Mouse (Mus musculus): ENCODE measurements at regions not wholly inside any gene's neighbourhood (a gene's known extent, or its start where the extent isn't known, plus 50 kb on each side); places are given as distances from the start of the nearest gene placed in this dataset.

- H3K4me1 ChIP-seq (replicated peaks; ENCODE audit: insufficient read depth, low read length), result no peaks in the 10 kb centered on the region
- no peak overlapping the region for H3K4me2 ChIP-seq (ENCODE audit: low read length)
- no peak for TF ChIP-seq CTCF (IDR thresholded peaks at IDR 0.05; ENCODE audit: low read depth)
- WGBS, result 49% methylated on average over 4 of the region's 4 CpGs
- no peak overlapping the region for H3K27ac ChIP-seq
- no peak for ATAC-seq (replicated peaks; ENCODE audit: low FRiP score, low read depth)
- H3K4me3 ChIP-seq (replicated peaks; ENCODE audit: low read depth, low read length), result no peak overlapping the region
- H3K36me3 ChIP-seq (ENCODE audit: insufficient read depth, low read length), result no peaks in the 10 kb centered on the region
- DNase-seq (ENCODE audit: low spot score), result no peak
- H3K27me3 ChIP-seq (ENCODE audit: insufficient read depth, low read length), result no peaks in the 10 kb centered on the region
- H3K9me3 ChIP-seq (replicated peaks; ENCODE audit: low read length), result no peaks in the 10 kb centered on the region
- H3K9ac ChIP-seq (ENCODE audit: low read depth, low read length), result no peak overlapping the region
These were observed 276.8 kb upstream of the Tas2r119 start for GRCm38 (mm10) chr15:31900325-31900724.

DNA sequence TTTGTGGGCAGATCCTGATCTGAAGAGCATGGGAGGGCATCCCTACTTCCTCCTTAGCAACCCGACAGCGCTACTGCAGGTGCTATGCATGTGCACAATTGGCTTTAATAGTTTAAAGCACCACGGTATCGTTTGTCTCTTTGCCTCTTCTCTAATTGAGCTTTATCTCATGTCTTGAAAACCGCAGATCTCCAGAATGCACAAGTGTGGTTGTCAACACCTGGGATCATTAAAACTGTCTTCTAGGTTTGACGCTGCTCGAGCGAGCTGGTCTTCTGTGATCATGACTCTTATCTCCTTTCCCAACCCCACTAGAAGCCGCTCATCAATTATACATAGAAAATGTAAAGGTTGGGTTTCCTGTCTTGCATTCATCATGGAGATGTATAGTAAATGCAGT, 268.7 kb upstream of the Tas2r119 start:
- Histone ChIP-seq H3K4me3 (replicated peaks; ENCODE audit: low read depth, low read length) (no peak overlapping the region), H3K4me2 (ENCODE audit: low read length) (no peak overlapping the region)
- no peak for TF ChIP-seq CTCF (IDR thresholded peaks at IDR 0.05; ENCODE audit: low read depth)

DNA sequence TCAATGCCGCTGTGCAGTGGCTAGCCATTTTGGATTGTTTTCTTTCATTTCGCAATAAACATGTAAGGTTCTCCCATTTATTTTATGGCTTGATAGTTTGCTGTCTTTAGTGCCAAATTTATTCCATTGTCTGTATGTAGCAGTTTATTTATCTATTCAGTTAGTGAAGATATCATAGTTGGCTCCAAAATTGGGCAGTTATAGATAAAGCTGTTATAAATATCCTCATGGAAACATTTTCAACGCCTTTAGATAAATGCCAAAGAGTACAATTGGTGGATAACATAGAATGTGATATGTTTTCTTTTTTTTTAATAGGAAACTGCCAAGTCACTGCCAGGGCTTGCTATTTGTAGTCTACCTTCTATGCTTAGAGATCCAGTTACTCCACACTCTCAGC, 265.1 kb upstream of the Tas2r119 start:
- Histone ChIP-seq H3K27ac (no peak overlapping the region), H3K9me3 (replicated peaks; ENCODE audit: low read length) (no peaks in the 10 kb centered on the region), H3K27me3 (ENCODE audit: insufficient read depth, low read length) (no peaks in the 10 kb centered on the region), H3K4me3 (replicated peaks; ENCODE audit: low read depth, low read length) (no peak overlapping the region), H3K4me2 (ENCODE audit: low read length) (no peak overlapping the region), H3K9ac (ENCODE audit: low read depth, low read length) (no peak overlapping the region), H3K4me1 (replicated peaks; ENCODE audit: insufficient read depth, low read length) (no peaks in the 10 kb centered on the region), H3K36me3 (ENCODE audit: insufficient read depth, low read length) (no peaks in the 10 kb centered on the region)
- no peak for TF ChIP-seq CTCF (IDR thresholded peaks at IDR 0.05; ENCODE audit: low read depth)
- DNase-seq (ENCODE audit: low spot score) (no peak), ATAC-seq (replicated peaks; ENCODE audit: low FRiP score, low read depth) (no peak)
- WGBS, result 89% methylated on average over 3 of the region's 3 CpGs

More for the DNA sequence above, 268.7 kb upstream of the Tas2r119 start:
- no peak for DNase-seq (ENCODE audit: low spot score)
- Histone ChIP-seq H3K4me1 (replicated peaks; ENCODE audit: insufficient read depth, low read length) (no peaks in the 10 kb centered on the region), H3K9ac (ENCODE audit: low read depth, low read length) (no peak overlapping the region), H3K9me3 (replicated peaks; ENCODE audit: low read length) (no peaks in the 10 kb centered on the region), H3K27ac (no peak overlapping the region), H3K36me3 (ENCODE audit: insufficient read depth, low read length) (no peaks in the 10 kb centered on the region), H3K27me3 (ENCODE audit: insufficient read depth, low read length) (no peaks in the 10 kb centered on the region)
- ATAC-seq (replicated peaks; ENCODE audit: low FRiP score, low read depth), result no peak
- WGBS, result 85% methylated on average over 9 of the region's 9 CpGs

DNA sequence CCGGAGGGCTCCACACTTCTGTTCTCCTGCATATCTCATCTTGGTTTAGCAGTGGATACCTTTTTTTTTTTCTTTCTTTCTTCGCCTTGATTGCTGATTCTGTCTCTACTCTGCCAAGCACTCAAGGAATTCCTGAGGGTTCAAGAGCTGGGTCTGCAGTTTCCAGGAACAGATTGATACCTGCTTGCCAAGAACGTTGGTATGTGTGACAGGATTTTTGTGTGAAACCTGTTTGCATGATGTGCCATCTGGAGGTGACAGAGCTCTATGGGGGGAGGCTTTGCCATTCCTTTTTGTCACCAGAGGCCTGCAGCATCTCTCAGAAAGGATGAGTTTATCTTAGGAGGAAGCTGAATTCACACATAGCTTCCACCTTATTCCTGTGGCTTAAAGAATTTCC, 255.6 kb upstream of the Tas2r119 start:
- ATAC-seq (replicated peaks; ENCODE audit: low FRiP score, low read depth) (no peak), DNase-seq (ENCODE audit: low spot score) (no peak)
- TF ChIP-seq CTCF (IDR thresholded peaks at IDR 0.05; ENCODE audit: low read depth), result no peak
- Histone ChIP-seq H3K4me2 (ENCODE audit: low read length) (no peak overlapping the region), H3K4me1 (replicated peaks; ENCODE audit: insufficient read depth, low read length) (no peaks in the 10 kb centered on the region), H3K9me3 (replicated peaks; ENCODE audit: low read length) (no peaks in the 10 kb centered on the region), H3K36me3 (ENCODE audit: insufficient read depth, low read length) (no peaks in the 10 kb centered on the region), H3K4me3 (replicated peaks; ENCODE audit: low read depth, low read length) (no peak overlapping the region), H3K27me3 (ENCODE audit: insufficient read depth, low read length) (no peaks in the 10 kb centered on the region), H3K27ac (no peak overlapping the region), H3K9ac (ENCODE audit: low read depth, low read length) (no peak overlapping the region)
- 79% methylated on average over 3 of the region's 3 CpGs for WGBS

DNA sequence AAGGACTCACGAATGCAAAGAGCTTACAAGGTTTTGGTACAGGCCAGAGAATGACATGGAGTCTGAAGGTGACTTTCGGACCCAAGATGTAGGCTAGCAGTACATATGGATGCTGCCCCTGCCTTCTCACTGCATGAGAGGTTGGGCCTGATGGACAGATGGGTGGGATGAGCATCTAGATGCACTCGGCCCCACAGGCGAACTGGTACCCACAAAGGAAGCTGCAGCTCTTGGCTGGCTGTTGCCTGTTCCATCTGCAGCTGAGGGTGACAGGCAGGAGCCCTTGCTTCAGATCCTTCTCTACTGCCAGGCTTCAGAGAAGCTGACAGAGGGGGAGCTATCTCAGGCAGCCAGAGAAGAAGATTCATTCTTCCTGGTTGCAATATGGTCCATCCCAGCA, 216.8 kb upstream of the Tas2r119 start:
- no peak overlapping the region for H3K27ac ChIP-seq
- no peaks in the 10 kb centered on the region for H3K27me3 ChIP-seq (ENCODE audit: insufficient read depth, low read length)
- H3K9me3 ChIP-seq (replicated peaks; ENCODE audit: low read length), result no peaks in the 10 kb centered on the region
- H3K9ac ChIP-seq (ENCODE audit: low read depth, low read length), result no peak overlapping the region
- no peaks in the 10 kb centered on the region for H3K36me3 ChIP-seq (ENCODE audit: insufficient read depth, low read length)
- DNase-seq (ENCODE audit: low spot score), result no peak
- H3K4me2 ChIP-seq (ENCODE audit: low read length), result no peak overlapping the region
- 94% methylated on average over 4 of the region's 4 CpGs for WGBS
- no peak overlapping the region for H3K4me3 ChIP-seq (replicated peaks; ENCODE audit: low read depth, low read length)
- TF ChIP-seq CTCF (IDR thresholded peaks at IDR 0.05; ENCODE audit: low read depth), result no peak
- ATAC-seq (replicated peaks; ENCODE audit: low FRiP score, low read depth), result no peak
- no peaks in the 10 kb centered on the region for H3K4me1 ChIP-seq (replicated peaks; ENCODE audit: insufficient read depth, low read length)

- Histone ChIP-seq H3K4me3 (replicated peaks; ENCODE audit: low read depth, low read length) (no peak overlapping the region), H3K27ac (no peak overlapping the region), H3K36me3 (ENCODE audit: insufficient read depth, low read length) (no peaks in the 10 kb centered on the region), H3K4me1 (replicated peaks; ENCODE audit: insufficient read depth, low read length) (no peaks in the 10 kb centered on the region), H3K9me3 (replicated peaks; ENCODE audit: low read length) (no peaks in the 10 kb centered on the region), H3K4me2 (ENCODE audit: low read length) (no peak overlapping the region), H3K9ac (ENCODE audit: low read depth, low read length) (no peak overlapping the region), H3K27me3 (ENCODE audit: insufficient read depth, low read length) (no peaks in the 10 kb centered on the region)
- DNase-seq (ENCODE audit: low spot score) (peak; percentile 56), ATAC-seq (replicated peaks; ENCODE audit: low FRiP score, low read depth) (no peak)
- no peak for TF ChIP-seq CTCF (IDR thresholded peaks at IDR 0.05; ENCODE audit: low read depth)
- 31% methylated on average over 2 of the region's 2 CpGs for WGBS
These were observed 215.1 kb upstream of the Tas2r119 start for GRCm38 (mm10) chr15:31961963-31962362.

DNA sequence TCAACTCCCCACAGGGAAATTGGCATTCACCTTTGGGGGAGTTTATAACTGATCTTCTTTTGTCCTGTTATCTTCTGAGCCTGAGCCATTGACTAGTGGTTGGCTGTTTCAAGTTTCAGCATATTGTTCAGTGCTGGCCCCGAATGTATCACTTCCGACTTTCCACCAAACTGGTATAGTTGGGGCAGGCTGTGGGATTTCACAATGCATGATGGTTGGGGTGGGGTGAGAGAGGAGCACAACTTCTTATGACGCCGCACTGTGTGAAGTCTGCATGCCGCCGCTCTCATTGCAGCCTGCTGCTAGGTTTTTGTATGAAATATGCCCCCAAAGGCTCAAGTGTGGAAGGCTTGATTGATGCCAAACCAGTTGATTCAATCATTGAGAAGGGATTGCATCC, 212.2 kb upstream of the Tas2r119 start:
- ATAC-seq (replicated peaks; ENCODE audit: low FRiP score, low read depth) (no peak), DNase-seq (ENCODE audit: low spot score) (no peak)
- H3K36me3 ChIP-seq (ENCODE audit: insufficient read depth, low read length), result no peaks in the 10 kb centered on the region
- no peak overlapping the region for H3K4me3 ChIP-seq (replicated peaks; ENCODE audit: low read depth, low read length)
- no peak overlapping the region for H3K4me2 ChIP-seq (ENCODE audit: low read length)
- no peak for TF ChIP-seq CTCF (IDR thresholded peaks at IDR 0.05; ENCODE audit: low read depth)
- no peaks in the 10 kb centered on the region for H3K4me1 ChIP-seq (replicated peaks; ENCODE audit: insufficient read depth, low read length)
- no peaks in the 10 kb centered on the region for H3K27me3 ChIP-seq (ENCODE audit: insufficient read depth, low read length)
- H3K27ac ChIP-seq, result no peak overlapping the region
- no peaks in the 10 kb centered on the region for H3K9me3 ChIP-seq (replicated peaks; ENCODE audit: low read length)
- no peak overlapping the region for H3K9ac ChIP-seq (ENCODE audit: low read depth, low read length)
- 98% methylated on average over 6 of the region's 6 CpGs for WGBS

Measured in kidney, postnatal 0 days (tissue).